Mouse (Mus musculus): ENCODE data around the gene Dmrt3.

Dmrt3 gene

DNA sequence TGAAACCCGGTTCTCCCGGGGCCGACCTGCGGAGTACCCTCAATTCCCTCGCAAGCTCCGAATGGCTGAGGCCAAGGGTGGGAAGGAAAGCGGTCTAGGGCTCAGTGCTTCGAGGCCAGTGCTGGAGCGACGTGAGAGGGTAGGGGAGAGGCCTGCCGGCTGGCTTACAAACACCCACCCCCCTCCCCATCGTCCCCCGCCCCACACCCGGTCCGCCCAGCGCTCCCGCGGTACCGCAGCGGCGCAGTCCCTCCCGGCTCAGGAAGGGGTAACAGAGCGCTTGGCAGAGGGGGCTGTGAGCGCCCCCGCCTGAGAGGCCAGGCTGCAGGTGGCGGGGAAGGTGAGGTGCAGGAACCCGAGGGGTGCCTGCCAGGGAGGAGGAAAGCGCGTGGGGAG is at the start of gene Dmrt3:
Gene Dmrt3, plus strand, starts transcription at position 287 of the 396 bp plus-strand sequence.
- in situ Hi-C loops (cut with MboI), result no loop called here

DNA sequence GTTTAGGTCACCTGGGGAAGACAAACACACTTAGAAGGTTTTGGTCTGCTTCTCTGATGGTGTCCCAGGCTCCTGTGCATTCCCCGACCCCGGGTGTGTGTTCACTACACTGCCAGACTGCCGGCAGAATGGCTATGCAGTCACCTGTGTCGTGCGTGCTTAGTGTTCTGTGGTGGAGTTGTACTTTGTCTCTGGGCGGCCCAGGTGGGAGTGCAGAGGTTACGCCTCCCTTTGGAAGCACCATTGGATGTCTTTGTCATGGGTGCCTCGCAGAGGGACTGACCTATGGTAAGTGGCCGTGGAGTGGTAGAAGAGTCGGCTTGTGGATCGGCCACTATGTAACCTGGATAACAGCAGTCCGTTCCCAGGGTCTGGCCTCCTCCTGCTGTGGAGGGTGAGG is 45.7 kb upstream of the Dmrt3 start:
- in situ Hi-C loops (cut with MboI), result no loop called here

DNA sequence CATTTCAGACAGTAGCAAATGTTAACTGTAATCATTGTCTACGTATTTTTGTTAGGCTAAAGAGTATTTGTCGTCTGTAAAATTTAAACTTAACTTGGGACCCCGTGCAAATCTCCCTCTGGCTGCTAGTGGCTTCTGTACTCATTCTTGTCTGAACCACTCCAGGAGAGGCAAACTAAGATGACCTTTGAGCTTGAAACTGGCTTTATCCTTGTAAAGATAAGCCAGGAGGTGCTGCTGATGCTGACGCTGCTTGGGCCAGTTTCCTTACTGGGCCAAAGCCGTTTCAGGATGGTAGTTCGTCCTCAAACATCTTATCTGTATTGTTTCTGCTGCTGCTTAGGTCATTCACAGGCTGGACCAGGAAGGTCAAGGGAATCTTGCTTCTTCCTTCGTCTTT is 40.3 kb upstream of the Dmrt3 start:
- in situ Hi-C loops (cut with MboI), result no loop called here

DNA sequence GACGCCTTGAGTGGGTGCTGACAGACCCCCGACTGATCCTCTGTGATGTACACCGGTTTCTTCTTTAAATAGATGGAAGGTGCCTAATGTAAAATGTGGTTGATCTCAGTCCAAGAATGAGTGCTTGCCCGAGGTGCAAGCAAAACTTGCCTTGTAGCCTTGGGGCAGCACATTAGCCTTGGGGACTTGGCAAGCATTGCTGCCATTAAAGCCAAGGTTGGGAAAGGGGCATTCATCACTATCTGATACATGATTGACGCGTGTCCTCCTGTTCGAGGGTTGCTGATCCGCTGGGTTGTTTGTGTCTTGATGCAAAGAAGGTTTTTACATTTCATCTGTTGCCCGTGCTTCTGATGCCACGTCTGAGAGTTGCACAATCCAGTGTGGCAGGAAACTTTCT is 35.7 kb upstream of the Dmrt3 start:
- in situ Hi-C loops (cut with MboI), result no loop called here

DNA sequence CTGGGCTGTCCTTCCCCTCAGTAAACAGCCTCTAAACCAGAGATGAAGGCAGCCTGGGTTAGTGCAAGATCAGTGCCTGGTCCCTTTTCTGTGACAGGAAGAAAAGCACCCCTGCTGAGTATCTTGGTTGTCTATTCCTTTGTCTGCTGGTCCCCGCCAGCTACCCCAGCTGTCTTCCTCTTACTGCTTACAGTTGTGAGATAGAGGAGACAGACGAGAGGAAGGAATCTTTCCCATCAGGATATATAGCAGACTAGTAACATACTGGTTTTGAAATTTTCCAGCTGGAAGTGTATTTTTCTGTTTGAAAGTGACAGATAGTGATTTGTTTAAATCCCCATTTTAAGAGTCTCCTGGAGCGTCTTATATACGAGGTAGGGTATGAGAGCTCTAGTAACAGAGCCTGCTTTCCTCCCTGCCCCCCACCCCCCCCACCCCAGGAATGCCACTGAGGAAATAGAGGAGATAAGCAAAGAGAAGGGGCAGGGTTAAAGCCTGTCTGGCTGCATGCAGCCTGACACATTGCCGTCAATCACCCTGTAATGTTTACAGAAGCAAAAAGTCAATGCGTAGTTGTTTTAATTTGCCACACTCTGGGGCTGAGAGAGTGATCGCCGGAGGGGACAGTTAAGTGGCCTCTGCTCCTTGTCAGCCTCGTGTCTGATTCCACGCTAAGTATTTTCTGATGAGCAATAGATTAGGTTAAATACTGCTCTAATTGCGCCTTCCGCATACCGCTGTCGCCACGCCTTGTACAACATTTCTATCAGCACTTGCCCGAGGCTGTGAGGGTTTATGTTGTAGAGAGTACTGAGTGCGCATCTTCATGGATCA is 34.9 kb upstream of the Dmrt3 start:
- in situ Hi-C loops (cut with MboI), result no loop called here

DNA sequence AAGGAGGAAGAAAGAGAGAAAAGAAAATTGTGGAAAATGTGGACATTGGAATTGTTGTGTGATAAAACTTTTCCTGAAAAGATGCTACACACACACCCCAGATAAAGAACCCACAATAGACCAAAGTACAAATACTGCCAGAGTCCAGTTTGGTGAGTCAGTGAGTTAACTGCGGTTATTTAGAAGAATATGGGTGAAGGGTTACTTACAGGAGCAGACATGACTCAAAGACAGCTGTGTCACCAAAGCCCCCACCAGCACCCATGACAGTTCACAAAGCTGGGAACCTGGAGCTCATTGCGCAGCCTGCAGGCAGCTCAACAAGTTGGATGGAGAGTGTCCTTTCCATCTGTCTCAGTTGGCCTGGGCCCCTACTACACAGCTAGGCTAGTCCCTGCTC is 31.7 kb upstream of the Dmrt3 start:
- in situ Hi-C loops (cut with MboI), result no loop called here

DNA sequence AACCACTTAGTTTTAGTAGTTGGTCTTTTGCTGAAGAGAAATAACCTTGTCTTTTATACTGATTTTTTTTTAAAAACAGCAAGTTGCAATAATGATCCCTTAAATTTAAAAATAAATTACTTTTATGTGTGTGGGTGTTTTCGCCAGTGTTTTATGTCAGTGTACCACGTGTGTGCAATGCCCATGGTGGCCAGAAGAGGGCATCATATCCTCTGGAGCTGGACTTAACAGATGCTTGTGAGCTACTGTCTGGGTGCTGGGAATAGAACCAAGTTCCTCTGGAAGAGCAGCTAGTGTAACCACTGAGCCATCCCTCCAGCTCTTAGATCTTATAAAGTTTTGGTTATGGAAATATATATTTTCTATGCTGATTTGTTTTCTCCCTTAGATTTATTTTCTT is 30.7 kb upstream of the Dmrt3 start:
- in situ Hi-C loops (cut with MboI), result no loop called here

DNA sequence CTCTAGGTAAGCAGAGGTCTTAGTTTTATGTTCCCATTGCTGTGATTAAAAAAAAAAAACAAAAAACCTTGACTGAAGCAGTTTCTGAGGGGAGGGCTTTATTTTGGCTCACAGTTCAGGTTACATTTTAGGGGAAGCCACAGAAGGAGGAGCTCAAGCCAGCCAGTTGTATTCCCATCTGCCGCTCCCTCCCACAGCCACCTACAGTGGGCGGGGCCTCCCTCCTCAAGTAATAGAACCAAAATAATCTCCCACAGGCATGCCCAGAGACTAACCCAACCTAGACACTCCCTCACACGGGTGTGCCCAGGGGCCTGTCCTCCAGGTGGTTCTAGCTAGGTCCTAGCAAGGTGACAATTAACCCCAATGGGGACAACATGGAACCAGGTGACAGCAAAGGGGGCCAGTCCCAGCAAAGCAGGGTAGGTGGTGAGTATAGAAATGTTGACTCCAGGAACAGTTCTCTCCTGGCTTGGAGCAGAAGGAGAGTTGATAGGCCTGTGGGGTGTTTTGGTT is 12.3 kb upstream of the Dmrt3 start:
- in situ Hi-C loops (cut with MboI), result no loop called here

DNA sequence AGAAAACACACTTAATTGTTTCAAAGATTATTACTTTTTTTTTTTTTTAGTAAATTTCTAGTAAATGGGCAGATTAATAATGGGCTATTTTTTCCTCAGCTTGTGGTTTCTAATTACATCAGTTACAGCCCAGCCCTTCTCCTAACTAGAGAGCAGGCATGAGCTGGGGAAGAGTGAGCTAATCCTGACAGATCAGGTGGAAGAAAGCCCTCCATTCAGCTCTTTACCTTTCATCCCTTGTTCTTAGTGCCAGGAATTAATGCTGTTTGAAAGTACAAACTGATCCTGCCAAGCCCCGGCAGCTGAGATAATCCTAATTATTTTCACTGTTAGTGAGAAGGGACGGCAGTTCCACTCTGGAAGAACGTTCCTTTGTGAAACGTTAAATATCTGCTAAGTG is 11.5 kb upstream of the Dmrt3 start:
- in situ Hi-C loops (cut with MboI), result no loop called here

DNA sequence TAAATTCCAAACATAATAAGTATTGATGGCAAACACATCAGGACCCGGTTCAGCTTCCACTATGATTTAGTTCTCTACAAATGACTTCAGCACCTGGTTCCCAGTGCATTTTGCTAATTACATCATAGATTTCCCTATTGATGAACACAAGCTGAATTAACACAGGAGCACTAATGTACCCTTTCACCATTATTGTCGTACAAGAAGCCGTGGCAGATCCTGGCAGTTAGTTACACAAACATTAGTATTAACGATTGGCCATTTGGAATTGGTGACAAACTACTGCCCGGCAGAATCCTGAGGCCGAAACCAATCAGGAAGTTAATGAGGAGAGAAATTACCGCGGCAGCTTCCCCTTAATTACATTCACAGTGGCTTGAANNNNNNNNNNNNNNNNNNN is 8.1 kb upstream of the Dmrt3 start:
- in situ Hi-C loops (cut with MboI), result no loop called here

DNA sequence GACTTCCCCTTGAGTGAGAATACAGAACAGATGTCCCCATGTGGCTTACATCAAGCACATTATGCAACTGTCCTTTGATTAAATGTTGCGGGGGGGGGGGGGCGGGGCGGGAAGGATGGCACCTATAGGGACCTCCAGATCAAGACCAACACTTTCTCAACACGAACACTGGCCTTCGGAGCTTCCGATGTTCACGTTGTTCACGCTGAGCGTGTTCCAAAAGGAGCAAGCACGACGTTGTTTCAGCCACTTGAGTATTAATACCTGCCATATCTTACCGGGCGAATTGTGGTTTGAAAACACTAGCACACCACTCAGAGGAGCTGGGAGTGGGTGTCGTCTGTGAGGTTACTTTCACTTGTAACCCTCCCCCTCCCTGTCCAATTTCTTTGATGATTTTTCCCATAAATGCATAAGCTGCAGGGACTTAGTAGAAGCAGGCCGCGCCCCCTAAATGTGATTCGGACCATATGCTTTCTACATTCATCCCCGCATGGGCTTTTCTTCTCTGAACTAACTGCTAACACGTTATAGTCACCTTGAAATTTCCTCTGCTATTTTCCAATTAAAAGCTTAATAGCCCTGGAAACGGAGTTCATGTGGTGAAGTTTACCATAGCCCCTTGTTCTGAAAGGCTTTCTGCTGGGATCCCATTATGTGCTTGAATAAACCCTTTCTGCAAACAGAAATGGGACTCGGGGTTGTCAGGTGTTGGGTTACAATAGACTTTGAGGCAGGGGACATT is 2.5 kb upstream of the Dmrt3 start:
- in situ Hi-C loops (cut with MboI), result no loop called here

DNA sequence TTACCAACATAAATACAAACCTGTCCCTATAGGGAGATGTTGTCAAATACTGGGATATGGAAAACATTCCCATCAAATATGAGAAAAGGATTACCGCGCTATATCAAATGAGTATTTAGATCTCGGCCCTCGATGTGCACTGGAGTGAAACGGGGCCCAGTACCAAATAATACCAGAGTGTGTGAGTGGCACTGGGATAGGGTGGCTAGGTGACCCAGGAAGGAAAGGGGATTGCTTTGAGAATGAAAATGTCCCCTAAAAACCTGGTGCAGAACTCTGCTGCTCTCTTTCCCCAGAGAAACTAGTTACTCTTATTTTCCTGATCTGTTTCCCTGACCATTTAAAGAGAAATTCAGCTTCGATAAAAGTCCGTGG is 1.9 kb upstream of the Dmrt3 start:
- in situ Hi-C loops (cut with MboI), result no loop called here

DNA sequence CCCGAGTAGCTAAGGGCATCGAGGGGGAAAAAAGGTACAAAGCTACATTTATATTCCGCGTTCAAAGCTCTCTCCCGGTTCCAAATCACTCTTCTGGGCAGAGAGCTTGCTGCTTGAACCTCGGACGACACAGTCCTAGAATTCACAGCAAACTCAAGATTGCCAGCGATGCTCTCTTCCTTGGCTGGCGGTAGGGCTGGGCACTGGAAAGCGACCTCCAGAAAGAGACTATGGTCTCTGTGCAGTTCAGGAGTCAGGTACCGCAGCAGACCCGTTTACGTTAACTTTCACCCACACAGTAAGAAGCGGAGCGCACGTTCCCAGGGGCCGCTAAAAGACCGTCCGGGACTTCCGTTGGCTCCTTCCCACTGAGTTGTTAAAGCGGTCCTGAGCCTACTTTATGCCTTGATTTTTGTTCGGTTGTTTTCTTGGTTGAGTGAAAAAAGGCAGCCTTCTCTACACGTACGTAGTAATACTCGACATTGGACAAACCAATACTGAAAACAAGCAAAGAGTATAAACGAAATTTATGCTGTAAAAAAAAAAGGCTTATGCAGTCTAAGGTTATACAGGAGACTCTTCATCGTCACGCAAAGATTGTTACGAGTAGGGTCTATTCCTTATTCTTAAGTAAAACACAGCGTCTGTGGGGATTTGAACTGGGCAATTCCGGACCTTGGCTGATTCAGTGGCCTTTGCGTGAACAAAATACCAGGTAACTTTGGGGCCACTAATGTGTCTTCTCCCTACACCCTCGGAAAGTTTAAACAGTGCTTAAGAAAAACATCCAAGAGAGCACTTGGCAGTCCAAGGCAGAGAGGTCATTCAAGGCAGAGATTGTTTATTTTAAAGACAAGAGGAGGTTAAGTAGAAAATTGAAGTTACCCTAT is 895 bp upstream of the Dmrt3 start:
- in situ Hi-C loops (cut with MboI), result no loop called here

DNA sequence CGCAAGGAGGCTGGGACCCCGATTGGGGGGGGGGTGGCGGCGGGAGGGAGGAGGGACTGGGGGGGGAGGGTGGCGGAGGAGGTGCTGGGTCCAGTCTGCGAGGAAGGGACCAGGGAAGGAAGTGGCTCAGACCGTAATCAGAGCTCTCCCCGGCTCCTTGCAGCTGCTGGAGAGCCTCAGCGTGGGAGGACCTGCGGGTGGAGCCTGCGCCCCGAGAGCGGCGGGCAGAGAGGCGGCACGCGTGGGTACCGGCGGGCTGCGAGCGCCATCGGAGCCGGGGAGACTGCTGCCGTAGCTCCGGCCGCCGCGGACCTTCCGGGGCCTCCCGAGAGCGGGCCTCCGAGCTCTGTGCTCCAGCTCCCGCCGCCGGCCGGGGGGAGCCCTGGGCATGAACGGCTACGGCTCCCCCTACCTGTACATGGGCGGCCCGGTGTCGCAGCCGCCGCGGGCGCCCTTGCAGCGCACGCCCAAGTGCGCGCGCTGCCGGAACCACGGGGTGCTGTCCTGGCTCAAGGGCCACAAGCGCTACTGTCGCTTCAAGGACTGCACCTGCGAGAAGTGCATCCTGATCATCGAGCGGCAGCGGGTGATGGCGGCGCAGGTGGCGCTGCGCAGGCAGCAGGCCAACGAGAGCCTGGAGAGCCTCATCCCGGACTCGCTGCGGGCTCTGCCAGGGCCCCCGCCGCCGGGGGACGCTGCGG is 460 bp downstream of the Dmrt3 start:
- in situ Hi-C loops (cut with MboI), result no loop called here

DNA sequence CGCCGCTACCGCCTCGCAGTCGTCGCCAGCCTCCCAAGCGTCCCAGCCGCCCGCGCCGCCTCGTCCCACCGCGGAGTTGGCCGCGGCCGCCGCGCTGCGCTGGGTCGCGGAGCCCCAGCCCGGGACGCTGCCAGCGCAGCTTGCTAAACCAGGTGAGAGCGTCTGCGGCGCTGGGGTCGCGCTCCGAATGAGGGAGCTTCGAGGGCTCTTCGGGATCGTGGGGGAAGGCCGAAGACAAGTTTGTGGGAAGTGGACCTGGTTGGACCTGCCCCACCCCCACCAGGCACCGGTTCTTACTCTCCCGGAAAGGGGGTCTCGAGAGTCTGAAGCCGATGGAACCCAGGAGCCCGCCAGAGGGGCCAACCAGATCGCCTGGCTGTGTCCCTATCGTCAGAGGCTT is 1.0 kb downstream of the Dmrt3 start:
- in situ Hi-C loops (cut with MboI), result no loop called here

DNA sequence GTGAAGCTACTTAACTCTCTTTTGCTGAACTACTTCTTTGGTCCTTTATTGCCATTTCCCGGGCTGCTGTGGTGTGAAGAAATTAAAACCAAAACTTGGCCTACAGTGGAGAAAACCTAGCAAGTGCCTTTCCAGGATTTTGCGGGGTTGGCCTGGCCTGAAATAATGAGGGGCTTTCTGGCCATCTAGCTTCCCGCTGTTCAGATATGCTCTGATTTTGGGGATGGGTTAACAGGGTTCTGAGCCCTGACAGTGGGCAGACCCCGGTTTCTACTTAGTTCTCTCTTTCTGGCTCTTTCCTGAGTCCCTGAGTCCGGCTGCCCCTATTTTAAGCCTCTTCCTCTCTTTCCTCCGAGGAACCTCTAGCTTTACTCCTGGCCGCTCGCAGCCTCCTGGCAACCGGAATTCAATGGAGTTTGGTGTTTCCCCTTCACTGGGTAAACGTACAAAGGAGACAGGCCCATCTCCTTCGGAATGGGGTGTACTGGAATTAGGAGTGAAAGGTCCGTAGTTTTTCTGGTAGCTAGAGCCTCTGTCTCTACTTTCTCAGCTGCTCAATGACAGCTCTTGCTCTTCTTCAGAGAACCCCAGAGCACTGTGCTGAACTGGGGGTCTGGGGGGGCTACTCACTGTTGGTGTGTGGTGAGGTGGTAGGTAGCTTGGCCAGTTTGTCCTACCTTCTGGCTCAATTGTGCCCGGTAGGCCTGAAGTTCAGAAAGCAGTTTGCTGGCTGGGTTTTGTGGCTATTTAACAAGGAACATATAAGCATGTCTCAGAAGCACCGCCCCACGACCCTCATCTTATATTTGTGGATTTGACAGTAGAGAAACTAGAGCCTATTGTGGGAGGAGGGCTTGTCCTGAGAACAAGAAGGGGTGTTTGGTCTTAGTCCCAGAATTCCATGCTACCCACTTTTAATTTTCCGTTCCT is 2.0 kb downstream of the Dmrt3 start:
- in situ Hi-C loops (cut with MboI), result no loop called here

DNA sequence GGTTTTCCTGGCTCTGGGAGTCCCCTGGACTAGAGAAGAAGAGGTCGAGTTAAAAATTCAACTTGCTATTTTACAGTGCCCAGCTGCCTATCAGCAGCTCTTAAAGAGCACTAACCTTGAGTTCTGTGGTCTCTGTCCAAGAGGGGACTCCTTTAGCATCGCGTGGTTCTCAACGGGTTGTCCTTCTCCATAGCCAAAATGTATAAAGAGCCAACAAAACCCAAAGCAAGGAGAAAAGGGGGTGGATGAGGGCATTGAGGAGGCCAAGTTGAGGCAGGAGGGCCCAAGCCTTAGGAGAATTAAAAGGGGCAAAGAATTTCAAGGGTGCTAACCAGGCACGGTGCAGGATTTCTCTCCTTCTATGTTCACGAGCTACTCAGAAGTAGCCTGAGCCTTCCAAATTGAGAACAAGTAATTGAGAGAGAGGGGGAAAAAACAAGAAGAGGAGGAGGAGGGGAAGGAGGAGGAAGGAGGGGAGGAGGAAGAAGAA is 2.8 kb downstream of the Dmrt3 start:
- in situ Hi-C loops (cut with MboI), result no loop called here

DNA sequence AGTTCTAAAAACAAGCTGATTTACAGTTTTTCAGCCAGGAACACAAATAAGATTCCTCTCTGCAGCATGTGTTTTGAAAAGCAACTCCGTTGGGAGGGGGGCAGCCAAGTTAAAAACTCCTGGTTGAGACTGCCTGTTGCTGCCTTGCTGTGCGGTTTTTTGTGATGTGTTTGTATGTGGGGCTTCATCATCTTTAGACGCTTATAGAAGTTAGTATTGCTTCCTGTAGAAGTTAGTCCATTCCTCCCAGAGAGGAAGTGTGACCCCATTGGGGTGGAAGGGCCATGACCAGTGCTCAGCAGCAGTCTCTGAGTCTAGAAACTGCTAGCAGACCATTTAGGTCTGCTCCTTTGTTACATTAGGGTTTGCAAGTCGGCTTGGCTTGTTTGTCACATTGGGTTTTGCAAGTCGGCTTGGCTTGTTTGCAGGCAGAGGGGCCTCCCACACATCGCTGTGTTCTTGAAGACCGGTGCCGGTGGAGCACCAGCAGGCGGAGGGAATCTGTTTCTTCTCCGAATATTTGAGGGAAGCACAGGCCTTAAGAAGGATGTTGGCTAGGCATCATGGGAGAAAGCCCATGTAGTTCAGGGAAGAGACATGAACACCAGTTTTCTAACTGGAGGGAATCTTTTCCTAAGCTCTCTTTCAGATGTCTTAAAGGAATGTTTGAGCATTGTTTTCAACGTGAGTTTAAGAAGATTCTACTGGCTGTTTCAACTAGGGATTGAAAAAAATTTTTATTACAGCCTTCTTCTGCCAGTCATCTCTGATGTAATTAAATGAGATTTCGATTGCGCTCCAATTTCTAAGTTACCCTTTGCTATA is 3.6 kb downstream of the Dmrt3 start:
- in situ Hi-C loops (cut with MboI), result no loop called here

DNA sequence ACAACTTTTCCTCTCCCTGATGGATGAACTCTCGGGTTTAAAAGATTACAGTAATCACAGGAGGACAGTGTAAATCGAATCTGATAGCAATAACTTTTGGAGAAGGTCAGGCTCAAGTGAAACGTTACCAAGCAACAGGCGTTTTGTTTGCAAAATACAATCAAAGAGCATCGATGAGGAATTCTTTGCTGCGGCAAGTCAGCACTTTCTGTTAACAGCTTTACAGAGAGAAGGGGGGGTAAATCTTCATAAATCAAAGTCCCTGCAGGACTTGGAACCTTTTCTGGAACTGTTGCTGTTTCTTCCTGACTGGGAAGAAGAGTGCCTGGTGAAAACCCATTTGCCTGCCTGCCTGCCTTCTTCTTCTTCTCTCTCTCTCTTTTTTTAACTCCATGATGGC is 5.8 kb downstream of the Dmrt3 start:
- in situ Hi-C loops (cut with MboI), result no loop called here
